Mouse (Mus musculus) liver, embryonic 14.5 days (tissue): ENCODE measurements around the gene Cog6. TPM values are rescaled to one million over a fixed set of nuclear protein-coding genes. Genes with fewer than 3 reads are reported as not detected.
"Not testable (repeated sequence)": the region's sequence is repeated elsewhere in the genome, so short reads cannot be mapped to it uniquely, and the experiment has no call there.

ENCODE experiments used
- ATAC-seq: fragments of 200-750 bp; cut with Nextera tagmentation; 2 replicates; pipeline ENCODE4 v1.8.0; 2017; ENCODE audit warnings: moderate number of reproducible peaks, mild to moderate bottlenecking, moderate library complexity; ENCODE audit not compliant: insufficient read depth
- DNase-seq, 3 experiments: peaks; one replicate each; pipeline ENCODE4 v3.0.0-alpha.2; 2012 to 2013; ENCODE audit warnings: low read depth in 3 of 3, low spot score in 3 of 3
- H3K27ac ChIP-seq: fragments of 300-500 bp; sonication (generic); 2 replicates; pipeline ENCODE4 v1.5.1; 2014; ENCODE audit warnings: moderate library complexity, mild to moderate bottlenecking, control low read depth, inconsistent platforms
- H3K27me3 ChIP-seq: fragments of 300-500 bp; sonication (generic); 2 replicates; pipeline ENCODE4 v1.6.1; 2014; ENCODE audit warnings: mild to moderate bottlenecking, low read length, moderate library complexity; ENCODE audit not compliant: control insufficient read depth, insufficient read depth
- H3K36me3 ChIP-seq: fragments of 300-500 bp; sonication (generic); replicated peaks from 2 replicates; pipeline ENCODE4 v1.6.1; 2014; ENCODE audit warnings: low read depth; ENCODE audit not compliant: control insufficient read depth, insufficient read depth
- H3K4me1 ChIP-seq, 2 experiments: fragments of 200-500 bp in 1 of 2; fragments of 300-500 bp in 1 of 2; sonication (generic) in 1 of 2; replicated peaks; 2 replicates each; pipeline ENCODE4 v1.6.1; 2012 to 2014; ENCODE audit warnings: antibody characterized with exemption in 1 of 2, inconsistent platforms in 1 of 2, low read length in 1 of 2; ENCODE audit not compliant: control insufficient read depth in 2 of 2, insufficient read depth in 2 of 2
- H3K4me2 ChIP-seq: fragments of 300-500 bp; sonication (generic); 2 replicates; pipeline ENCODE4 v1.6.1; 2014; ENCODE audit warnings: low read depth, mild to moderate bottlenecking, control low read depth, moderate library complexity
- H3K4me3 ChIP-seq, 2 experiments: fragments of 200-500 bp in 1 of 2; fragments of 300-500 bp in 1 of 2; sonication (generic) in 1 of 2; 2 replicates each; pipeline ENCODE4 v1.5.1; 2012 to 2014; ENCODE audit warnings: low read depth in 2 of 2, low read length in 2 of 2, mild to moderate bottlenecking in 2 of 2, control low read depth in 1 of 2, inconsistent platforms in 1 of 2, moderate library complexity in 1 of 2; ENCODE audit not compliant: insufficient read depth in 1 of 2
- H3K9ac ChIP-seq: fragments of 300-500 bp; sonication (generic); replicated peaks from 2 replicates; pipeline ENCODE4 v1.6.1; 2014; ENCODE audit warnings: mild to moderate bottlenecking, control low read depth, moderate library complexity
- H3K9me3 ChIP-seq: fragments of 300-500 bp; sonication (generic); 2 replicates; pipeline ENCODE4 v1.6.1; 2016; ENCODE audit warnings: low read length, mixed read lengths; ENCODE audit not compliant: control insufficient read depth
- CTCF ChIP-seq: IDR thresholded peaks from 2 replicates; pipeline ENCODE4 v1.5.1; 2016; ENCODE audit warnings: antibody characterized with exemption, low read depth, control low read depth
- EP300 ChIP-seq: IDR thresholded peaks from 2 replicates; pipeline ENCODE4 v1.6.1; 2016; ENCODE audit warnings: antibody characterized with exemption, low read depth
- WGBS: fragments of 180-500 bp; shearing (Covaris S2); extraction: QIAGEN DNeasy Blood & Tissue Kit; methylation state at CpG from one replicate; pipeline ENCODE4 v1.1.7; 2014; ENCODE audit not compliant: insufficient replicate concordance; 5-methylcytosine and 5-hydroxymethylcytosine counted together
- polyA plus RNA-seq, 2 experiments: library from polyadenylated mRNA; depleted of rRNA in 1 of 2; stranded (reverse) in 1 of 2; unstranded in 1 of 2; fragments of >200 nt; fragmentation: Nextera tagmentation in 1 of 2; extraction: Ambion mirVana in 1 of 2; gene quantifications; 2 replicates each; pipeline versions ENCODE4 v1.2.1 to v1.2.3; 2012 to 2014

The Cog6 gene
- polyA plus RNA-seq, 2 experiments = 7.3 to 15.5 TPM

- H3K9me3 ChIP-seq = no peaks in the 10 kb centered on the region
- H3K9ac ChIP-seq = no peak overlapping the region
- no peak for ATAC-seq
- H3K4me2 ChIP-seq = no peak overlapping the region
- DNase-seq = no peak
- H3K27ac ChIP-seq = no peak overlapping the region
- H3K36me3 ChIP-seq = no peaks in the 10 kb centered on the region
- H3K4me1 ChIP-seq = no peaks in the 10 kb centered on the region
- TF ChIP-seq EP300 (no peak), CTCF (no peak)
- H3K27me3 ChIP-seq = no peaks in the 10 kb centered on the region
- 59% methylated on average over 1 of the region's 1 CpGs for WGBS
- no peak overlapping the region for H3K4me3 ChIP-seq
These were observed 19.7 kb downstream of the Cog6 start for GRCm38 (mm10) chr3:52997381-52997780.

GRCm38 (mm10) chr3:52996635-52997034, 20.4 kb downstream of the Cog6 start:
- 82% methylated on average over 5 of the region's 5 CpGs for WGBS
- DNase-seq = no peak

GRCm38 (mm10) chr3:52994666-52995065, 22.4 kb downstream of the Cog6 start:
- TF ChIP-seq CTCF (peak; percentile 20), EP300 (no peak)
- WGBS = 70% methylated on average over 5 of the region's 5 CpGs
- no peak for DNase-seq

More at GRCm38 (mm10) chr3:52996635-52997034, 20.4 kb downstream of the Cog6 start:
- H3K27me3 ChIP-seq = no peaks in the 10 kb centered on the region
- H3K4me2 ChIP-seq = no peak overlapping the region
- no peaks in the 10 kb centered on the region for H3K9me3 ChIP-seq
- H3K4me1 ChIP-seq = no peaks in the 10 kb centered on the region
- no peaks in the 10 kb centered on the region for H3K36me3 ChIP-seq
- no peak overlapping the region for H3K4me3 ChIP-seq
- H3K9ac ChIP-seq = no peak overlapping the region
- no peak overlapping the region for H3K27ac ChIP-seq
- TF ChIP-seq EP300 (no peak), CTCF (no peak)
- no peak for ATAC-seq

GRCm38 (mm10) chr3:52993296-52993695, 23.7 kb downstream of the Cog6 start:
- DNase-seq (no peak), ATAC-seq (no peak)
- Histone ChIP-seq H3K9ac (no peak overlapping the region), H3K4me1 (no peaks in the 10 kb centered on the region), H3K27me3 (no peaks in the 10 kb centered on the region), H3K36me3 (no peaks in the 10 kb centered on the region), H3K4me2 (no peak overlapping the region), H3K27ac (no peak overlapping the region), H3K9me3 (no peaks in the 10 kb centered on the region), H3K4me3 (no peak overlapping the region)
- 74% methylated on average over 10 of the region's 10 CpGs for WGBS
- TF ChIP-seq CTCF (no peak), EP300 (no peak)

More at GRCm38 (mm10) chr3:52994666-52995065, 22.4 kb downstream of the Cog6 start:
- Histone ChIP-seq H3K4me1 (no peaks in the 10 kb centered on the region), H3K9ac (no peak overlapping the region), H3K4me3 (no peak overlapping the region), H3K9me3 (no peaks in the 10 kb centered on the region), H3K27ac (no peak overlapping the region), H3K27me3 (no peaks in the 10 kb centered on the region), H3K4me2 (no peak overlapping the region), H3K36me3 (no peaks in the 10 kb centered on the region)
- no peak for ATAC-seq

GRCm38 (mm10) chr3:52990041-52990737, 26.8 kb downstream of the Cog6 start:
- ATAC-seq (no peak), DNase-seq (no peak)
- TF ChIP-seq EP300 = no peak
- Histone ChIP-seq H3K4me3 (no peak overlapping the region), H3K4me1 (no peaks in the 10 kb centered on the region), H3K27me3 (no peaks in the 10 kb centered on the region), H3K9ac (no peak overlapping the region), H3K36me3 (no peaks in the 10 kb centered on the region), H3K9me3 (no peaks in the 10 kb centered on the region), H3K27ac (no peak overlapping the region), H3K4me2 (no peak overlapping the region)
- 56% methylated on average over 18 of the region's 18 CpGs for WGBS

GRCm38 (mm10) chr3:52985508-52985941, 31.5 kb downstream of the Cog6 start:
- H3K36me3 ChIP-seq, H3K4me2 ChIP-seq, H3K9ac ChIP-seq, H3K27me3 ChIP-seq, H3K4me1 ChIP-seq, H3K27ac ChIP-seq, H3K4me3 ChIP-seq, H3K9me3 ChIP-seq: not testable (repeated sequence)
- WGBS = 22% methylated on average over 7 of the region's 7 CpGs
- ATAC-seq (peak; percentile 82), DNase-seq (peak; percentile 15 to 57 (median 24))
